Mouse (Mus musculus): ENCODE results near the gene Lyrm7. TPM values are rescaled to one million over a fixed set of nuclear protein-coding genes. Genes with fewer than 3 reads are reported as not detected.

The Lyrm7 gene
- 4.6 TPM for polyA plus RNA-seq (2017; shearing (Covaris generic))

DNA sequence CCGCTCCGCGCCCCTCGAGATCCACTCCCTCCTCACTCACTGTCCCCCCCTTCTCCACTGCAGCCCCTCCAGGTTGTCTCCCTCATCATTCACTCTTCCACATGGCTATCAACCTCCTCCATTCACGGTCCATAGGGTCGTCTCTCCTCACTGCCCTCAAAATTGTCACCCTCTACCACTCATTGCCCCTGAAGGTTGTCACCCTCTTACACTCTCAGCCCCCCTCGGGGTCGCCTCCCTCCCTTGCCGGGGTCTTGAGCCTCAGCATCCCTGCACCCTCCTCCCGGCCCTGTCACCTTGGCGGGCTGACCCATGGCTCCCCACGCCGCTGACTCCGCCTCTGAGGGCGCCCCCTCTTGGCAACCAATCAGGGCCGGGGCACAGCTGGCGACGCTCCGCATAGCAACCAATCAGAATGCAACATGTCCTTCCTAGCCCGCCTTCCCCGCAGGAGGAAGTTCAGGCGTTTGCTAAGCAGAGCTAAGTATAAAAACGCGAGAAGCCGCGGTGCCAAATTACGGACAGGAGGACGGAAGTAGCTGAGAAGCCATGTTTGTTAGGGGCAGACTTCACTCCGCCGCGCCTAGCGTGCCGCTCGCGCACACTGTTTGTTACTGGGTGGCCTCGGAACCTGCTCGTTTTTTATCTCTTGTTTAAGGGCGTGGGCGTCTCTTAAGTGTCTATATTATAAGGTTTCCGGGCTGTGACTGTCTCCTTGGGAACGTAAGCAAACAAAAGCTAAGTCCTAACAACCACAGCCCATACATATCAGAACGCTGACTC lies at the start of gene Lyrm7:
Lyrm7 (minus strand) TSS at position 661 of the 783 bp plus-strand sequence.

DNA sequence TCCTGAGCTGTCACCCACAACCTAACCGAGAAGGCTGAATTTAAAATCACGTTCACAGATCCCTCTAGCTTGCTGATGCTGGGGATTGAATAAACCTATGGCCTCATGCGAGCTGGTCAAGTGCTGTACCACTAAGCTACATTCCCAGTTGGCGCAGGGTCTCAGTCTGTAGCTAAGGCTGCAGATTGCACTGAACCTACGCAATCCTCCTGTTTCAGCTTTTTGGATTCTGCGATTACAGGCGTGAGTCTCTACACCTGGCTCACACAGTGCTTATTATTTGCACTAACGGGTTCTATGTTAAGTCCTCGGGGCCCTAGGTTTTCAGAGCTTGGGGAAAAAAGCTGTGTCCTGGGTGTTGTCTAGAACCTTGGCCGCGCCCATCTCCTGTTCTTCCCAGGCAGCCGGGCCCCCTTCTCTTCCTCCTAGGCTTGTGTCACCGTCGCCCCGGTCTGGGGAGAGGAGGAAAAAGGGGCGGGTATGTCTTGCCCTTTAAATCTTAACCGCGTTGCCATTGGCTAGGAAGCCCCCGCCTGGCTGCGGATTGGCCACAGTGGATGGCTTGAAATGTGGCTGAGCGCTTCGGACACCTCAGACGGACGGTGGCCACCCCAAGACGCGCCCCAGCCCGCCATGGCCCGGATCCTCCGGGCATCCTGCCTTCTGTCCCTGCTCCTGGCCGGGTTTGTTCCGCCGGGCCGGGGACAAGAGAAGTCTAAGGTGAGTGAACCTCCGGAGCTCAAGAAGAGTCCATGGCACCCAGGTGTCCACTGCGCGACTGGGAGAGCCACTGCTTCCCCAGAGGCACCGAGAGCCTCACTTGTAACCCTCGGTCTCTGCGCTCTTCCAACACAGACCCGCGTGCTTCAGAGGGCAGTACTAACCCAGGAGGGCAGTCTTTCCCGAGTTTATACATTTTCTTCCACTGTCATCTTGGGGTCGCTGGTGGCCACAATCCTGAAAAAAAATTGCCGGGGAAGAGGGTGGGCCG lies 41.9 kb upstream of the Lyrm7 start, which contains the start of gene Gpx3:
Gpx3 (plus strand) TSS at position 121 of the 991 bp plus-strand sequence.

DNA sequence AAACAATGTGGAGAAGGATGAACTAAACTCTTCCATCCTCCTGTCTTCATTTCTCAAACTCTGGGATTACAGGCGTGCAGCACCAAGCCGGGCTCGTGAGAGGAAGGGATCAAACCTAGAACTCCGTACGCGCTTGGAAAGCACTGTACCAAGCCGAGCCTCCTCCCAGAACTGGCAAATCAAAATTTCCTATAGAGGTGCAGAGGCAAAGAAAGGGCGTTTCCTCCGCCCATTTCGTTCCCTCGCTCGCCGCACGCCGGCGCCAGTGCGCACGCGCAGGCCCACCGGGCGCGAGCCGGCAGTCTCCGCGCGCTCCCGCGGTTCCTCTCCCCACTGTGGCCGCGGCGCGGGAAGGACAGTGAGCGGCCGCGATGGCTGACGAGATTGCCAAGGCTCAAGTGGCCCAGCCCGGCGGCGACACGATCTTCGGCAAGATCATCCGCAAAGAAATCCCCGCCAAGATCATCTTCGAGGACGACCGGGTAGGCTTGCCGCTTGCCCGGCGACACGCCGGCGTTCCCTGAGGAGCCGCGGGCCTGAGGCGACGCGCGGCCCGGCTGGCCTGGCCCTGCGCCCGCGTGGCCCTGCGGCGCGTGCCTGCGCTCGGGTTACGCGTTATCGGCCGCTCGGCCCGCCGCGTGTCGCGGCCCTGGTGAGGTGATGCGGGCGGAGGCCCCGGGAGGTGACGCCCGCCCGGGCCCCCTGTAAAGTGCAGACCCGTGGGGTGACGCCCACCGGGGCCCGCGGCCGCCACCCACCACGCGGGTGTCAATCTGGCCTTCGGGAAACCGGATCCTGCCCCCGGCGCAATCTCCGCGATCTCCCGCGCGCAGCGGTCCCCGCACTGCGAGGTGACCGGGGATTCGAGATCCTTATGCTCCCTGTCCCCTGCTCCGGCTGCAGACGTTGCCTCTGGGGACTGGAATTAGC lies 5.7 kb upstream of the Lyrm7 start, which contains the start of gene Hint1:
Hint1 (plus strand) TSS at position 265 of the 930 bp plus-strand sequence.

DNA sequence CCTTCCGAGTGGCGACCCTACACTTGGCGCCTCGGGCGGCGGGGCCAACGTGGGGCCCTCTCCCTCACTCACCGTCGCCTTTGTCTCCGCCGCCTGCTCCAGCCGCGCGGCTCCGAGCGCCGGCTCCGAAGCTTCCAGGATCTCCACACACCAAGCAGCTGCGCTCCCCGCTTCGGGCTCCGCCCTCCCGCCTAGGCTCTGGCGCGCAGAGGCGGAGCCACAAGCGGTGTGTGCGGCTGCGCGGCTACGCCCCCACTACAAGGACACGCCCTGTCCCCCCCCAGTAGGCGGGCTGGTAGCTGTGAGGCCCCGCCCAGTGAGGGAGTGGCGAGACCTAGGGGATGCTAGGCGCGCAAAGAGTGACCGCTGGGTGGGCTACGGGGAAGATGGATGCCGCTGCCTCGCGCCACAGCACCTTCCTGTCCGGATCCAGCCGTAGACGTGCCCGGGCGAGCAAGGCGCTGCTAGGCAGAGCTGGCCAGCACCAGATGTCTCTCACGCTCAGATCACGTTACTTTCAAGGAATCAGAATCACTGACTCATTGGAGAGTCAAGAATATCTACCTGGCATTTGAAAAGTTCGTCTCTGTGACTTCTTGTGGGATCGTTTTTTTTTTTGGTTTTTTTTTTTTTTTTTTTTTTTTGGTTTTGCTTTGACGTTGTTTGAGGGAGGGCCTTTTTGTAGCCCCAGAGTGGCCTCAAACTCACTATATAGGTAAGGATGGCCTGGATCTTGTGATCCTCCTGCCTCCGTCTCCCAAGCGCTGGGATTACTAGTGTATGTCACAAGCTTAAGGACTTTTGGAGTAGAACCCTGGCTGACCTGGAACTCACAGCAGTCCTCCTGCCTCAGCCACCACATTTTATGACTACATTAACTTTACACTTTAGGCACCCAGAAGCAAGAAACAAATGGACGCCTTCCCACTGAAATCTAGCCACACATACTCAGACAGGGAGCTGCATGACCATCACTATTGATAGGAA lies 72.9 kb downstream of the Lyrm7 start, which contains the start of gene Cdc42se2:
Cdc42se2 (minus strand) TSS at position 188 of the 987 bp plus-strand sequence.

Other genes starting within 250 kb of the Lyrm7 start
- 423 TPM for gene Cdc42se2, start 73.2 kb downstream of the Lyrm7 start, polyA plus RNA-seq (2017; shearing (Covaris generic))
- gene Hint1, start 5.5 kb upstream of the Lyrm7 start, polyA plus RNA-seq (2017; shearing (Covaris generic)) = 277 TPM
- 1.1 TPM for gene Gpx3, start 41.5 kb upstream of the Lyrm7 start, polyA plus RNA-seq (2017; shearing (Covaris generic))
- 164 TPM for gene Tnip1, start 102.0 kb upstream of the Lyrm7 start, polyA plus RNA-seq (2017; shearing (Covaris generic))
- 473 TPM for gene Anxa6, start 172.5 kb upstream of the Lyrm7 start, polyA plus RNA-seq (2017; shearing (Covaris generic))
- 60.0 TPM for gene Ccdc69, start 217.2 kb upstream of the Lyrm7 start, polyA plus RNA-seq (2017; shearing (Covaris generic))
- 107 TPM for gene Gm2a, start 237.2 kb upstream of the Lyrm7 start, polyA plus RNA-seq (2017; shearing (Covaris generic))

Data from CD4-positive, CD25-positive, alpha-beta regulatory T cell (primary cell).